ENCODE assay signal across 26 mouse cellular contexts in the genomic region with DNA sequence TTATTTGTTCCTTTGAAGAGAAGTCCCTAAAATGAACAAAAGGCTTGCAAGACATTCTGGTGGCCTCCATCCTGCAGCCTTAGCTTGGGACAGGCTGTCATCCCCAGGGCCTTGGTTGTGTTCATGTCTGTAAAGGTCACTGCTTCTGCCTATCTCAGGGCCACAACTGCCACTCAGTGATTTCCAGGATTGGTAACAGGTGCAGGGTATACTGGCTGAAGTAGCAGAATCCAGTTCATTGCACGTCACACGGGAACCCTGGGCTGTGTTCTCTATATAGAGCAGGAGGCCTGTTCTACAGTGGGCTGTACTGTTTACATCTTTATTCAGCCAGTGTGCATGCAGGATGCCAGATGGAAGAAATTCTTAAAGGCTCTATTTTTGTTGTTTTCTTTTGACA. TPM values are rescaled to one million over a fixed set of nuclear protein-coding genes. Genes with fewer than 3 reads are reported as not detected.
DNase-seq lines count a peak whose midpoint lies in the region; ATAC-seq and TF ChIP-seq lines count a peak whose summit lies in the region.
"Had no signal": no experiment of that assay in that cellular context is flagged by ENCODE, and none has a peak within 500 bp of the region (broad histone marks: within the 10 kb centered on the region; RNA-seq: fewer than 3 reads in every experiment).

No protein-coding gene starts in this region.

- H3K9me3 ChIP-seq in forebrain, embryonic 16.5 days (ENCODE audit: control insufficient read depth, low read length): no peaks in the 10 kb centered on the region
- no peaks in the 10 kb centered on the region for H3K9me3 ChIP-seq in forebrain, embryonic 11.5 days (ENCODE audit: control insufficient read depth, low read length)
- H3K9me3 ChIP-seq in hindbrain, embryonic 11.5 days (ENCODE audit: control insufficient read depth, low read length): no peaks in the 10 kb centered on the region
- H3K9me3 ChIP-seq: embryonic facial prominence, embryonic 10.5 days; forebrain, embryonic 13.5 days; midbrain, embryonic 13.5 days; neural tube, embryonic 13.5 days had no signal

- H3K36me3 ChIP-seq in forebrain, embryonic 16.5 days (ENCODE audit: control insufficient read depth, insufficient read depth): no peaks in the 10 kb centered on the region
- H3K36me3 ChIP-seq in forebrain, embryonic 11.5 days (ENCODE audit: control insufficient read depth, insufficient read depth, low read length): no peaks in the 10 kb centered on the region
- no peaks in the 10 kb centered on the region for H3K36me3 ChIP-seq in hindbrain, embryonic 11.5 days (ENCODE audit: control insufficient read depth, insufficient read depth, low read length)
- H3K36me3 ChIP-seq: embryonic facial prominence, embryonic 10.5 days; midbrain, embryonic 13.5 days; neural tube, embryonic 13.5 days had no signal

- H3K4me3 ChIP-seq in forebrain, embryonic 16.5 days (replicated peaks; ENCODE audit: low read length): no peak overlapping the region
- no peak overlapping the region for H3K4me3 ChIP-seq in forebrain, embryonic 11.5 days (ENCODE audit: low read depth, low read length)
- no peak overlapping the region for H3K4me3 ChIP-seq in cortical plate, adult 2 months (ENCODE audit: insufficient read depth, low read length)
- H3K4me3 ChIP-seq in hindbrain, embryonic 11.5 days (ENCODE audit: low read depth, low read length): no peak overlapping the region
- H3K4me3 ChIP-seq: embryonic facial prominence, embryonic 10.5 days; forebrain, embryonic 13.5 days; heart, adult 2 months; midbrain, embryonic 13.5 days; neural tube, embryonic 13.5 days had no signal

- H3K4me2 ChIP-seq in forebrain, embryonic 16.5 days (ENCODE audit: low read length): no peak overlapping the region
- H3K4me2 ChIP-seq in forebrain, embryonic 11.5 days (ENCODE audit: low read depth, low read length, severe bottlenecking): no peak overlapping the region
- H3K4me2 ChIP-seq in hindbrain, embryonic 11.5 days (replicated peaks; ENCODE audit: low read depth, low read length): no peak overlapping the region
- H3K4me2 ChIP-seq: forebrain, embryonic 13.5 days; liver, embryonic 11.5 days; midbrain, embryonic 13.5 days; neural tube, embryonic 13.5 days had no signal

- 35% methylated on average over 2 of the region's 2 CpGs for WGBS in forebrain, embryonic 16.5 days
- 69% methylated on average over 2 of the region's 2 CpGs for WGBS in forebrain, embryonic 11.5 days
- 87% methylated on average over 2 of the region's 2 CpGs for WGBS in hindbrain, embryonic 11.5 days

- peaks cover 7% of the 10 kb centered on the region for H3K4me1 ChIP-seq in forebrain, embryonic 16.5 days (replicated peaks; ENCODE audit: control insufficient read depth, insufficient read depth, low read length)
- no peaks in the 10 kb centered on the region for H3K4me1 ChIP-seq in forebrain, embryonic 11.5 days (replicated peaks; ENCODE audit: control insufficient read depth, insufficient read depth, low read length)
- peaks cover 4% of the 10 kb centered on the region for H3K4me1 ChIP-seq in cortical plate, adult 2 months (ENCODE audit: control insufficient read depth, insufficient read depth, low read length)
- no peaks in the 10 kb centered on the region for H3K4me1 ChIP-seq in hindbrain, embryonic 11.5 days (replicated peaks; ENCODE audit: control insufficient read depth, insufficient read depth, low read length)

- no peaks in the 10 kb centered on the region for H3K27me3 ChIP-seq in forebrain, embryonic 16.5 days (replicated peaks; ENCODE audit: control insufficient read depth, insufficient read depth, low read length)
- no peaks in the 10 kb centered on the region for H3K27me3 ChIP-seq in forebrain, embryonic 11.5 days (ENCODE audit: control insufficient read depth, insufficient read depth, low read length)
- H3K27me3 ChIP-seq in hindbrain, embryonic 11.5 days (ENCODE audit: control insufficient read depth, insufficient read depth, low read length): no peaks in the 10 kb centered on the region
- H3K27me3 ChIP-seq: forebrain, embryonic 13.5 days; midbrain, embryonic 13.5 days; neural tube, embryonic 13.5 days had no signal

- peak; percentile 61; the same call in 1 of the 2 replicates for ATAC-seq in forebrain, embryonic 16.5 days
- ATAC-seq in forebrain, embryonic 11.5 days (replicated peaks; ENCODE audit: low FRiP score): no peak
- no peak for ATAC-seq in hindbrain, embryonic 11.5 days (ENCODE audit: low FRiP score)
- ATAC-seq: forebrain, embryonic 13.5 days; hindbrain, embryonic 16.5 days; intestine, embryonic 16.5 days; midbrain, embryonic 13.5 days had no signal

- no peak overlapping the region for H3K27ac ChIP-seq in forebrain, embryonic 16.5 days (ENCODE audit: low read length)
- H3K27ac ChIP-seq in forebrain, embryonic 11.5 days (ENCODE audit: low read depth, low read length): no peak overlapping the region
- peak overlapping the region; percentile 42; the same call in 1 of the 2 replicates for H3K27ac ChIP-seq in cortical plate, adult 2 months (ENCODE audit: insufficient read depth, low read length)
- H3K27ac ChIP-seq in hindbrain, embryonic 11.5 days (ENCODE audit: low read depth, low read length): no peak overlapping the region
- H3K27ac ChIP-seq: embryonic facial prominence, embryonic 10.5 days; forebrain, embryonic 13.5 days; heart, adult 2 months; midbrain, embryonic 13.5 days; neural tube, embryonic 13.5 days had no signal

- no peak for DNase-seq in forebrain, embryonic 11.5 days (ENCODE audit: low spot score)
- peak; percentile 49 for DNase-seq in gastrocnemius, postnatal 25 days
- DNase-seq in gastrocnemius, postnatal 14 days: no peak
- peak; percentile 37 to 52 for DNase-seq in left cerebral cortex, postnatal 14 days (ENCODE audit: low spot score in 2 of 2)
- DNase-seq in left cerebral cortex, adult 11 months (ENCODE audit: low spot score): no peak
- DNase-seq in hindbrain, embryonic 11.5 days (ENCODE audit: low spot score): no peak
- DNase-seq: cerebellum, adult 8-10 months; heart, adult 2 months; heart, postnatal 36 days; lung, adult 18-20 months; lung, postnatal 14 days had no signal

- H3K9ac ChIP-seq in forebrain, embryonic 16.5 days (replicated peaks; ENCODE audit: low read depth, low read length): no peak overlapping the region
- no peak overlapping the region for H3K9ac ChIP-seq in forebrain, embryonic 11.5 days (ENCODE audit: low read length)
- H3K9ac ChIP-seq in hindbrain, embryonic 11.5 days (ENCODE audit: low read depth, low read length): no peak overlapping the region
- H3K9ac ChIP-seq: forebrain, embryonic 13.5 days; midbrain, embryonic 13.5 days; neural tube, embryonic 13.5 days had no signal

- no peak for TF ChIP-seq CTCF in cortical plate, adult 2 months (IDR thresholded peaks at IDR 0.05; ENCODE audit: extremely low read depth, insufficient read depth, low read length)

- TF ChIP-seq POLR2A in cortical plate, adult 2 months (IDR thresholded peaks at IDR 0.05; ENCODE audit: extremely low read depth, insufficient read depth, low read length): no peak

- intact Hi-C loops in gastrocnemius, postnatal 14 days (cut with DNase I; ENCODE audit: low total_unique reads): no loop called here
- intact Hi-C loops in left cerebral cortex, postnatal 14 days (cut with DNase I): no loop called here

RNA-seq across cellular contexts. Expression of a gene that starts 30.5 kb away (rescaled TPM):
- 2.7 and 3.4 TPM in 2 replicates for polyA plus RNA-seq in forebrain, embryonic 16.5 days (2015; fragmentation: Nextera tagmentation; extraction: Ambion mirVana)
- 0.99 and 1.1 TPM in 2 replicates for polyA plus RNA-seq in forebrain, embryonic 11.5 days (2014; fragmentation: Nextera tagmentation; extraction: Ambion mirVana)
- under 1 TPM; 0.16 to 0.26 TPM for total RNA-seq in gastrocnemius, postnatal 25 days (2021)
- total RNA-seq in gastrocnemius, postnatal 14 days (2021): under 1 TPM; 0.39 to 0.42 TPM
- 10 to 100 TPM; 13.1 to 16.8 TPM for total RNA-seq in left cerebral cortex, postnatal 14 days (2021)
- polyA plus RNA-seq in cortical plate, adult 2 months (2012; rRNA removed): 8.7 and 9.4 TPM in 2 replicates
- polyA plus RNA-seq in hindbrain, embryonic 11.5 days (2014; fragmentation: Nextera tagmentation; extraction: Ambion mirVana): 2.9 and 3.0 TPM in 2 replicates
- total RNA-seq: megakaryocyte, adult 5-6 weeks had no signal
- polyA plus RNA-seq: limb, embryonic 11.5 days had no signal

RNA-seq across cellular contexts. Expression of a gene that starts 38.4 kb away (rescaled TPM):
- 0.86 TPM in 1 of 2 replicates, not detected in the other for polyA plus RNA-seq in forebrain, embryonic 16.5 days (2015; fragmentation: Nextera tagmentation; extraction: Ambion mirVana)
- polyA plus RNA-seq in forebrain, embryonic 11.5 days (2014; fragmentation: Nextera tagmentation; extraction: Ambion mirVana): not detected in 2 replicates
- total RNA-seq in gastrocnemius, postnatal 25 days (2021): not detected
- total RNA-seq in gastrocnemius, postnatal 14 days (2021): not detected
- total RNA-seq in left cerebral cortex, postnatal 14 days (2021): not detected
- not detected in 2 replicates for polyA plus RNA-seq in cortical plate, adult 2 months (2012; rRNA removed)
- polyA plus RNA-seq in hindbrain, embryonic 11.5 days (2014; fragmentation: Nextera tagmentation; extraction: Ambion mirVana): not detected in 2 replicates
- total RNA-seq: heart, adult 2 months; heart, postnatal 36 days; layer of hippocampus, postnatal 25 days; megakaryocyte, adult 5-6 weeks had no signal
- polyA plus RNA-seq: embryonic facial prominence, embryonic 10.5 days; heart, adult 2 months; heart, embryonic 14.5 days; hindbrain, embryonic 16.5 days; intestine, embryonic 16.5 days; limb, embryonic 11.5 days; liver, embryonic 11.5 days; neural tube, embryonic 13.5 days; stomach, embryonic 16.5 days; thymus, postnatal 0 days had no signal

RNA-seq across cellular contexts. Expression of a gene that starts 48.0 kb away (rescaled TPM):
- 13.3 and 13.4 TPM in 2 replicates for polyA plus RNA-seq in forebrain, embryonic 16.5 days (2015; fragmentation: Nextera tagmentation; extraction: Ambion mirVana)
- 57.7 and 63.4 TPM in 2 replicates for polyA plus RNA-seq in forebrain, embryonic 11.5 days (2014; fragmentation: Nextera tagmentation; extraction: Ambion mirVana)
- total RNA-seq in gastrocnemius, postnatal 25 days (2021): 1 to 10 TPM in 1 of 2 experiments, under 1 TPM in 1; 0.79 to 1.3 TPM
- total RNA-seq in gastrocnemius, postnatal 14 days (2021): 1 to 10 TPM; 1.1 to 1.5 TPM
- 1 to 10 TPM; 1.6 to 1.7 TPM for total RNA-seq in left cerebral cortex, postnatal 14 days (2021)
- polyA plus RNA-seq in cortical plate, adult 2 months (2012; rRNA removed): 1.1 TPM in 2 replicates
- 33.1 and 39.3 TPM in 2 replicates for polyA plus RNA-seq in hindbrain, embryonic 11.5 days (2014; fragmentation: Nextera tagmentation; extraction: Ambion mirVana)

Comparison
In these comparisons a context has a peak if more than half of its experiments do, and no peak if none do; other contexts are left out.
1. DNase-seq: peak in gastrocnemius, postnatal 25 days (single experiment) and left cerebral cortex, postnatal 14 days (2 of 2); none in forebrain, embryonic 11.5 days (single experiment), gastrocnemius, postnatal 14 days (single experiment), left cerebral cortex, adult 11 months (single experiment) and hindbrain, embryonic 11.5 days (single experiment).